Mouse (Mus musculus) kidney, postnatal 4 days (tissue): Measurements from ENCODE around the gene Tmc5.

Source experiments
- DNase-seq, 2 experiments: peaks; one replicate each; pipeline ENCODE4 v3.0.0; 2021; ENCODE audit warnings: mixed read lengths in 2 of 2

Tmc5 gene

DNA sequence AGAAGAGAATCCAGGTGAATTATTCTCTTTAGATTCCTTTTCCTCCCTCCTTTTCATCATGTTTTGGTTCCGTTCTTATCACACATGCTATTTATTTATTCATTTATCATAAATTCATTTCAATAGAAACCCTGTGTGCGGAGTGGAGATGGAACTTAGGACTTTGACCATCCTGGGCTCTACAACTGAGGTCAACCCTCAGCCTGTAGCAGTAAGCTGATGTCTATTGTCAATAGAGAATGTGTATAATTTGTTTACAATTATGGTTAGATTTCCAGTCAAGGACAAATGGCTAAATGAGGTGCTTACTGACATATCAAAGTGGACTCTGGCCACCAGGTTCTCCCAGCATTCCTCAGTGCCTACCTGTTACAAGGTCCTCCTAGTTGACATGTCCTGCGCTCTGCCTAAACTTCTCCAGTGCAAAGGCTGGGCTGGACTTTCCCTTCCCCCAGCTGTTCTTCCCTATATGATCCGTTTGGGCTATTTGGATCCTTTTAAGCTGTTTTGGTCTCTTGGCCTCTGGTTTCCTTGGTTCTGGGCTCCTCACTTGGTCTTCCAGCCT is 14.2 kb downstream of the Tmc5 start:
- no peak for DNase-seq

DNA sequence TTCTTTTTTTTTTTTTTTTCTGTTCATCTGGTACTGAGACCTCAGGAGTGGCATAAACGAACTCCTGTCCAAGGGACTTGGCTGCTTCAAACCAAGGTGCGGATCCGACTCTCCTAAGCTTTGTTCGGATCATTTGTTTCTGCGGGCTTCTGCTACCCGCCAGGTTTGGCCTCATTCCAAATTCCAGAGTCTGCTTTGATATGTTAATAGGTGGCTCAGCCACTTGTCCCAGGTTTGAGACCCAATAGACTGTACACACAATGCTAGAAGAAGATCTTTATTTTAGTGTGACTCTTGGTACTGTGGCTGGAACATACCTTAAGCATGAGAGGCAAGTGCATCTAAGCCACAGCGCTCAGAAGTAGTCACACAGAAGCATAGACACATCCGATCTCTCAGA is 14.8 kb downstream of the Tmc5 start:
- peak in 1 of 2 experiments; percentile 32 for DNase-seq

DNA sequence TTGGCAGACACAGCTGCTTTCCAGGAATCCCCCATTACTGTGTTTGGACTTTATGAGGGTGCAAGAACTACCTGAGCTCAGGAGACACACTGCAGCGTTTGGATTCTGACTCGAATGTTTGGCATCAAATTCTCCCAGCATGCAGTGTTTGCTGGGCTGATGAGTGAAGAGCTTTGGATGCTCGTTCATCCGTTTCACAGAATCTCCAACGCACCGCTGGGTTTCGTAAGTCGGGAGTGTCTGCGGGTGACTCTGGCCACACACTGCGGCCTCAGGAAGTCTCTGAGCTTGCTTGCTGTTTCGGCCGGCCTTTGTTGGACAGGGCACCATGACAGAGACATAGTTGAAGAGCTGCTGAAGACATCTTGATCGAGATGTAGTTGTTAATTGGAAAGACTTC is 17.0 kb downstream of the Tmc5 start:
- peak; percentile 18 to 40 for DNase-seq

DNA sequence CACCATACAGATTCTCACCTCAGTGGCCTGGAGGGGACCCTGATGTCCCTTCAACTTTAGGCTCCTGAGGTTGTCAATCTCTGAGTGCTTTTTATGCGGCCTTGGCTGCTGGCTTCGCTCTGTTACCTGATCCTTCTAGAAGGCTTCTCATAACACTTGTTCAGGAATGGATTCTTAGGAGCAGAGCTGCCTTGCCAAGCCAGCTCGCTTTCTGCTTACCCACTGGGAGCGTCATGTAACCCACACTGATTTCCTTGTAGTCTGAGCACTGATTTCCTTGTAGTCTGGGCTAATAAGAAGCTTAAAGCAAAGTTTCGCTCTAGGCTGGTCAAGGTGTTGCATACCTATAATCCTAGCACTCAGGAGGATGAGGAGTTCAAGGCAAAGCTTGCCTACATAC is 21.0 kb downstream of the Tmc5 start:
- no peak for DNase-seq

DNA sequence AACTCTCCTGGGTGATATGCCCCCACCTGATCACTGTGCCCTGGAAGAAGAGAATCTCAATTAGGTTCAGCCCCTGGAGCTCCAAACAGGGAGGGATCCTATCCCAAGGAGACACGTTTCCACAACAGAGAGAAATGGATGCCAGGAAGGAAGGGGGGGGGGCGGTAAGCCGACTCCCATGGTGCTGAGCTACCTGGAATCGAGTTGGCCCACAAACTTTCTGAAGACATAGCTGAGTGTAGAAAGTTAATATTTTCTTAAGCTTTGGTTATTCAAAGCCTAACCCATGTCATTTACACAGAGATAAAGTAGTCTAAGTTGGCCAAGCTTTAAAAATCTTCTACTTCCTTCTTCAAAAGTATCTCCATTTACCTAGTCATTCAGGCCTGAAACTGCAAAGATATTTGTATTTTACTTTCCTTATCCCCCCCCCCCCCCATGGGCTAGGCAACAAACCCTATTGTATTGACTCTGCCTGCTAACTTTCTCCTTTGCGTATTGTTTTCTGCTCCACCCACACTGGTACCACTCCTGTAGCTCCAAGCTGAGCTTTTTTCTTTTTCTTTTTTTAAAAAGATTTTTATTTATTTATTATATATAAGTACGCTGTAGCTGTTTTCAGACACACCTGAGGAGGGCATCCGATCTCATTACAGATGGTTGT is 23.3 kb downstream of the Tmc5 start:
- no peak for DNase-seq

DNA sequence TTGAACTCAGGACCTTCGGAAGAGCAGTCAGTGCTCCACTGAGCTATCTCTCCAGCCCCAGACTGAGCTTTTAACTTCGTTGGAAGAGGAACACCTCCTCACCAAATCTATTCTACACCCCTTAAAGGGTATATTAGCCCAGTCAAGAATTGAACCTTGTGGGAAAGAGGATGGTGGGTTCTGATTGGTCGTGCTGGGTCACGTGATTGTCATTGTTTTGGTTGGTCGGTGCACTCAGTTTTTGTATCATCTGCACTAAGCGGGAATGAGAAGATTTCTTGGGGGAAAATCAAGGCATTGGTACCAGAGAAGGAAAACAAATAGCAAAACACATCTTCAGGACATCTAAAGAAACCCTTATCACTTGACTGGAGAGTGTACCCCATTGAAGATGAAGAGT is 24.0 kb downstream of the Tmc5 start:
- DNase-seq: no peak

DNA sequence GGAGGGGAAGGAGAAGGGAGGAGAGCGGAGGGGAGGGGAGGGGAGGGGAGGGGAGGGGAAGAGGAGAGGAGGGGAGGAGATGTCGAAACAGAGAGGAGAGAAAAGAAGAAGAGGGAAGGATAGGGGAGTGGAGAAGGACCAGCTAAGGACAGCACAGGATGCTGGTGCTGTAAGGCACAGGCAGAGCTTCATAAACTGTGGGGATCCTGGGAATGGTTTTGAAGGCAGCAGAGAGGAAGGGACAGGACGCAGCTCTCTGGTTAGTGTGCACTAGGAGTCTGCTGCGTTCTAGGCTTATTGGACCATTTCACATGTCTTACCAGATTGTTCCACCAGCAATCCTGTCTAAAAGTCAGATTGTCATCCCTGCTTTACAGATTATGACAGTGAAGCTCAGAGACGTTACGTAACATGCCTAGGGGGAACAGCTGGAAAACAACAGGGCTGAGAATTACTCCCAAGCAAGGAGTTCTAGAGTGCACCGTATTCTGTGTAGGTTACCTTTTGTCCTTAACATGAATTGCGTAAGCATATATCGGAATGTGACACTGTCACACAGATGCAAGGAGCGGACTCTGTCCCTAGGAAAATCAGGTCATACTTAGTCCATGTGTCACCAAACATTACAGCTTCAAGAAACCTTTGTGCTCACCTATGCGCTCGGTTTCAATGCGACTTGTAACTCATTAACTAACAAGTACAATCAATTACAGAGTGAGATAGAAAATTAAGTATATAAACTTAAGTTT is 30.6 kb downstream of the Tmc5 start:
- DNase-seq: no peak

DNA sequence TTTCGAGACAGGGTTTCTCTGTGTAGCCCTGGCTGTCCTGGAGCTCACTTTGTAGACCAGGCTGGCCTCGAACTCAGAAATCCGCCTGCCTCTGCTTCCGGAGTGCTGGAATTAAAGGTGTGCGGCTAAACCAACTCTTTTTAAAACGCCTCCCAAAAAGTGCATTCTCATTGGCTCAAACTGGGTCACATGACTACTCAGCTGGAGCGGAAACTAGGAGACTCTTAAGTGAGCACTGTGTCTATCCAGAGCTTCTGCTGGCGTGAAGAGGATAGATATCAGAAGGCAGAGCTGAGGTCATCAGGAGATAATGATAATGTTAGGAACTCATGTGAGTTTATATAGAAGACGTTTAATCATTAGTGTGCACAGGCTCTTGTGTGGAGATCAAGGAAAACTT is 36.0 kb downstream of the Tmc5 start:
- DNase-seq: no peak

DNA sequence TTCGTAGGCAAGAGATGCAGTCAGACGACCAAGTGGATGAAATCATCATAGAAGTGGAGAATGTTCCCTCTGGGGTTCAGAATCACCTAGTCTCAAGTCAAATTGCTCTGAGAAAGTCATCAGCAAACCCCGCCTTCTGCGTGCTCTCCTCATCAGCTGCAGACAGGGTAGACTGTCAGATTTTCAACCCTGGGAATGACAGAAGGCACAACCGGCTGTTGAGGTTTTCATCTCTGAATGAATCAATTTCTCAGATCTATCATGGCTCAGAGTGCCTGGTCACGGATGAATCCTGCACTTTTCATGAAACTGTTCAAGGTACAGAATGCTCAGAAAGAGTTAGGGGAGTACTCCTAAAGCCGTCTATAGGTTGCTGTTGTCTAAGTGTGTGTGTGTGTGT is 36.9 kb downstream of the Tmc5 start:
- no peak for DNase-seq

DNA sequence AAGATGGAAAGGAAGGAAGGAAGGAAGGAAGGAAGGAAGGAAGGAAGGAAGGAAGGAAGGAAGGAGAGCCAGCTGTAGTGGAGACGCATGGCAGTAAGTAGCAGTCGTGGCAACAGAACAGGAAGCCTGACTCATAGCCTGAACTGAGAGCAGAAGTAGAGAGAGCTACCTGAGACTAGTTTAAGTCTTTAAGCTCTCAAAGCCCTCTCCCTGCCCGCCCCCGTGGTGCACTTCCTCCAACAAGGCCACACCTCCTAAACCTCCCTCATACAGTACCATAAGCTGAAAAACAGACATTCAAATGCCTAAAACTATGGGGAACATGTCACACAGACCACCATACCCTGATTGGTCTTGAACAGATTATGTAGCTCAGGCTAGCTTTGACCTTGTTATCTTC is 40.4 kb downstream of the Tmc5 start:
- no peak for DNase-seq

DNA sequence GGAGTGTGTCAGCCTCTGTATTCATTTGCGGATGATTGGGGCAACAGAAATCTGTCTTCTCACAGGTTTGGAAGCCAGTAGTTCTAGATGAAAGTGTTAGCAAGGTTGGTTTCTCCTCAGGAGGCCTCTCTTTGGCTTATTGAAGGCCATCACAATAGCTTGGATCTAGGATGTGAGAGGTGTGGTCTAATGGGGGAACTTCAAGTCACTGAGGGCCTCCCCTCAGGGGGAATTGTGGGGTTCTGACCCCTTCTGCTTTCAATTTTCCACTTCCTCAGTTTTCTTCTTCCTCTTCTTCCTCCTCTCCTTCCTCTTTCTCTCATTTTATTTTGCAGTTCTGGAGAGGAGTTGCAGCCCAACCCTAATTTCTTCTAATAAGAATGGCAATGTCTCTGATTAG is 49.1 kb downstream of the Tmc5 start:
- no peak for DNase-seq

DNA sequence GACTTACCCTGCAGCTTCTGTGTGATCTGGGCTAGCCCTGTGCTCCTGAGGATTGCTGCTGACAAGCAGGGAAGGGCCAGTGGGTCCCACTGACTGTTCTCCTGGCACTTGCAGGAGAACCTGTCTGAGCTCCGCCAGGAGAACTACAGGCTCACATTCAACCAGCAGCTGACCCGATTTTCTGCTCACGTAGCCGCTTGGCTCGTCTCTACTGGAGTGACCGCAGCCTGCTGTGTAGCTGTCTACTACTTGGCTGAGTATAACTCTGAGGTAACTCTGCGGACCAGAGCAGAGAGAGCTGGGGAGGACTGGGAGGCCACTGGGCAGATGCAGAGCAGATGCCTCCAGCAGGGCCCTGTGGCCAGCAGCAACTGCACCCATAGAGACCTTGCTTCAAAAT is 52.2 kb downstream of the Tmc5 start:
- DNase-seq: no peak

DNA sequence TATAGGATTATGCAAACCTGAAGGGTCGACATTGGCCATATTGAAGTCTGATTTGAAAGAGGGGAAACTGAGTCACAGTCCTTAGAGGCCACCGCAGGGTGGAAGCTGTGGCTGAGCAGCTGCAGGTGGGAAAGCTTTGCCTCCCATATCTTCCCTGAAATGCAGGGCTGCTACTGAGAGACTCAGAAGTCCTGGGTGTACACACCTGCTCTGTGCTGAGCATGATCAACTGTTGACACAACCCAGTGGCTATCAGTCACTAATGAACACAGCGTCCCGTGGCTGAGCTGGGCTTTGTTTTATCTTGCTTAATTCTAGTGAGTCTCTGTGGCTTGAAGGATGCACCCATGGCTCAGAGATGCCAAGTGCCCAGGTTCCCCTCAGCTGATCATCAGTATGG is 53.0 kb downstream of the Tmc5 start:
- no peak for DNase-seq

DNA sequence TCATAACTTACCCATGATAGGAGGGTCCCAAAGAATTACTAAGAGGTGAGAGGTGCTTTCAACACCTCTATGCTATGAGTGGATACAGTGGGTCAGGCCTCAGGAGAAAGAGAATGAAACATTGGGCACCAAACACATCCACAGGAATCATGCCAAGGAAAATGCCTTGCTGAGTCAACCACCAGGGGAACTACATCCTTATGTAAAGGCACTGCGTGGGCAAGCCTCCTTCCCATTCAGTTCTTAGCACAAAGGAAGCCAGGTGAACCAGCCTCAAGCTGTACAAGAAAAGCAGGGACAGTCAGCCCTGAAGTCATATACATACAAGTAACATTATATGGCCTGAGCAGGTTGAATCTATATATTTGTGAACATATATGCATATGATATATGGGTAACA is 53.8 kb downstream of the Tmc5 start:
- no peak for DNase-seq

DNA sequence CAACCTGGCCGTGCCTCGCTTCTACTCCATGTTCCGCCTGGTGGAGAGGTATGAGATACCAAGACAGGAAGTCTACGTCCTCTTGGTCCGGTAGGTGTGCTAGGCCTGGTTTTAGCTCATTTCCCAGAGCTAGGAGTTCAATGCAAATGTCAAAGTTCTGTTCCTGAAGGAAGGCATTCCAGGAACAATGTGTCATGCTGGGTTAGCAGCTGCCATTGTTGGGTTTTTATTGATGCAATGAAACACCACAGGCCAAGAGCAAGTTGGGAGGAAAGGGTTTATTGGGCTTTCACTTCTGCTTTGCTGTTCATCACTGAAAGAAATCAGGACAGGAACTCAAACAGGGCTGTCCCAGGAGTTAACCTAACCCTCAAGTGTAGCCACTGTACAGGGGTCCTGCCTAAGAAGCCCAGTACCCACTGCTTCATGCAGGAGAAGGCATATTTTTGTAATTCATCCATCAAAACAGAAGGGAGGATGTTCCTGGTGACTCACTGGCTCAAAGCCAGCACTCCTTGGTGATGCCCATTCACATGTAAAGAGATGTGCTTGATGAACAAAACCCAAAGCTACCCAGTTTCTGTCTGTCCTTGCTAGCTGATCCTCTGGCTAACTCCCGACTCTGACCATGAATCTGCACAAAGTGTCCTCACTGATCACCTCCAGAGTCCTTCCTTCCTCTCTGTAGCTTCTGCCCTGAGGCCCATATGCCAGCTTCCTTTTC is 55.6 kb downstream of the Tmc5 start:
- DNase-seq: no peak

DNA sequence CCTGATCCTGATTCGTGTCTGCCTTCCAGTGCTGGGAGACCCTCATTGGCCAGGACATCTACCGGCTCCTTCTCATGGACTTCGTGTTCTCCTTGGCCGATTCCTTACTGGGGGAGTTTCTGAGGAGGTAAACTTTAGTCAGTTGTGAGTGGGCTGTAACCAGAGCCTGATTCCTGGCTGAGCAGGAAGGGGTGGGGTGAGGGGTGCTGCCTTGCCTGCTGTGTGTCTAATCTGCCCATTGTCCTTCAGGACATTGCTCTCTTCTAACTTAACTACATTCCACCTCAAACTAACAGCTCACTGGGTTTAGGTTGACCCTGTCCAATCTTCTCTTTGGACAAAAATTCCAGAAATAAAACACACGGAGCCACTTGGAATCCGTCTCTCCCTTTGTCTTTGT is 59.6 kb downstream of the Tmc5 start:
- DNase-seq: peak; percentile 12 to 34

DNA sequence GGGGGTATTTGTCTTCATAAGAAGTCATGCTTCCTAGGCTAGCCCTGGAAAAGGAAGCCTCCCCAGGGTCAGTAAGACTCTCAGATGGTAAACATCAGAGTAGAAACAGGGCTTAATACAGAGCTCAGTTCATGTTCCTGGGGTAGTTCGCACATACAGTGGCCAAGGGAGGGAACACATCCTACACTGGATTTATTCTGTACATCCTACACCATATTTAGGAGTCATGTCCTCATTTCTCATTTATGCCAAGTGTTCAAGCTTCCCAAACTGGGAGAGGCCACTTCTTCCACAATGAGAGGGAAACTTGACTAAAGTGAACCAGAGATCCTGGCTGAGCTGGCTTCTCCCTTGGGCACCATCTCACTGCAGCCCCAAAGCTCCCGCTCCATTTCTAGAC is 70.7 kb downstream of the Tmc5 start:
- DNase-seq: no peak

DNA sequence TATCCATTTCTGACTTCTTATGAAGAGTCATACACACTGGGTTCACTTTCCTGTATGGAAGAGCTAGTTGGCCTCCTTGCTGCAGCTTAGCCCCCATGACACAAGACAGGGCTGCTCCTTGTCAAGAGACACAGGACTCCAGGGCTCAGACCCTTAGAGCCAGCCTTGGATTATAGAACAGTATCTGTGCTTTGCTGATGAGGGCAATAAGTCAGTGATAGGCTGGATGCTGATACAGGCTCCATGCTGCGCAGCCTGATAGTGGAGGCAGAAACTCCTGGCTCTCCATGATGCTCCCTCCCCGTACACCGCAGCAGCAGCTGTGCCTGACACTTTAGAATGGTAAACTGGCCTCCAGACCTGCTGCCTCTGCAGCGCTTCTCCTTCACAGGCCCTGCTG is 73.0 kb downstream of the Tmc5 start:
- DNase-seq: no peak

DNA sequence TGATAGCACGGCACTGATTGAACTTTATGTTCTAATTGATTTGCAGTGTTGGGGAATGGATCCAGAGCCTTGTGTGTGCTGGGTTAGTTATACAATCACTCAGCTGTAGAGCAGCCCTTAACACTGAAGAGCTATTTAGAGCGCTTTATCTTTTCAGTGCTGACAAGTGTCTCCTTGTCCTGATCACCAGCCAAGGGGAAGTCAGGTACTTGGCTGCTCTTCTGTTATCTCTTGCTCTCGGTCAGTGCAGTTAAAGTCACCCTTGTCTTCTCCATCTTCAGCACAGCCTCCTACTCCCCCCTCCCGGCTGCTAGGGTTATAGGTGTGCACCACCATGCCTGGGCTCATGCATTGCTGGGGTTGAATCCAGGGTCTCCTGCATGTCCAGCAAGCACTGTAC is 79.7 kb downstream of the Tmc5 start:
- no peak for DNase-seq

DNA sequence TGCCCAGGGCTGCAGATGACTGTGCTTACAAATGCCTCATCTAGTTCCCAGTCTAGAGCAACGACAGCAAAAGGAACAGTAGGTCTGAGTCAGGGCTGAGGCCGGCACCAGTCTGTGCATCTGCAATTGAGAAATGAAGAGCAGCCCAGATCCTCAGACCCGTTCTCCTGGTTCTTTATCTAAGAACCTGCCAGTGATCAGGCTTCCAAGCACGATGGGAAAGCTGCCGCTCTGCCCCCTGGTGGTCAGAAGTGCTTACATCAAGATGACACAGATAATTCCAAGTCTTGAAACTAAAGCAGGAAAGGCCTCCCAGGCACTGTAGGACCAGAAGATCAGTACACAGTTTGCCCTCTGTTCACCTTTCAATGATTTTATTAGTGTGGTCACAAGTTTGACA is 91.1 kb downstream of the Tmc5 start:
- peak; percentile 89 for DNase-seq

DNA sequence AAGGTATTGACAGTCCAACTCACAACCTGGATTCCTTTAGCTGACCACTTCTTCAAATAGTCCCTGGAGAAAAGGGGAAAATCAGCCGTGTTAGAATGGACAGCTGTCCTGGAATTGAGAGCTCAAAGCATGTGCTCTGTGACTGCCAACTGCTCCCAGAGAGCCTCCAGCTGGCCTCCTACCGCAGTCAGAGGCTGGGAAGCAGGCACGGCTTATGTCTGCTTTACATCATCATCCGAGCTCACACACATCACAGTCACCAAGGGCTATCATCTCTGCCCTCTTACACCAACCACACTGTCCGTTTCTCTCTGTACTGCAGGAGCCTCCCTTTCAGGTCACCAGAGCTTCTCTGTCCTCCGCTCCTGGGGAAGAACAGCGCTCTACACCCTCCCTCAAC is 92.0 kb downstream of the Tmc5 start:
- DNase-seq: no peak

DNA sequence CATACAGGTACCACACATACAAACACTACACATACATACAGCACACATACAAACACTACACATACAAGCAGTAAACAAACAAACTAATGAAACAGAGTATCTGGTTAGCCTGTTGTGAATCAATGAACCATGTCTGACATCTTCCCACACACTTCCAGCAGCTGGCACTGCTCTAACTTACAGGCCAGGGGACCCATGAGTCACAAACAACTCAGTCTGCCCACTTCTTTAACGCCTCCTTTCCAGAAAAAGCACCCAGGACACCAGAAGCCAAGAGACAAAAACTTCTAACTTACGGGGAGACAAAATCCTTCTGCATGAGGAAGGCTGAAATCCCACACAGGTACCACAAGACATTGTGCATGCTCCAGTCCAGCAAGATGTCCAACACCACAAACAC is 94.2 kb downstream of the Tmc5 start:
- DNase-seq: no peak

DNA sequence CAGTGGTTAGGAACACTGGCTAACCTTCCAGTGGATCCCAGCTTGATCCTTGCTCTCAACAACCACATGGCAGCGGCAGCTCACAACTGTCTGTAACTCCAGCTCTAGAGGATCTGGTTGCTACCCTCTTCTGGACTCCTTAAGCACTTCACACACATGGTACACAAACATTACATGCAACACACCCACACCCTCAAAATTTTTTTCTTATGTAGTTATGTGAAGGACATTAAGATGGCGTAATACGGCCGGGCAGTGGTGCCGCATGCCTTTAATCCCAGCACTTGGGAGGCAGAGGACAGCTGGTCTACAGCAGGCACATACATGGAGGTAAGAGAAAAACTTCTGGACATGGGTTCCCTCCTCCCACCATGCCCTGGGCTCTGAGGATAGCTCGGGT is 99.0 kb downstream of the Tmc5 start:
- DNase-seq: no peak

DNA sequence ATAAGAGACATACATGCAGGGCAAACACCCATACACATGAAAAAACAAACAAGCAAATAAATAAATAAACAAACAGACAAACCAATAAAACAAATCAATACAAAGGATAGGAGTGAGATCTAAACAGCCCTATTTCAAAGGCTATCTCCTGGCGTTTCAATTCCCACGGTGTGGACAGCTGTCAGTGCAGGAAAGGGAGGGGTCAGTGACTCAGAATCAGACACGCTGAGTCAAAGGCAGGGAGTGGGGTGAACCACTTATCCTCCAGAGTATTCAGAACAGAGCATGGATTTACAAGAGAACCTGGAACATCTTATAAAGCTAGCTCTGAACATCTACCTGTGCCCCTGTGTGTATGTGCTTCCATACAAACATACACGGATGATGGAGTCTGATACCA is 100.1 kb downstream of the Tmc5 start:
- no peak for DNase-seq
